Mouse (Mus musculus): ENCODE measurements around the gene Tmem150c. TPM values are rescaled to one million over a fixed set of nuclear protein-coding genes. Genes with fewer than 3 reads are reported as not detected.
A peak's percentile ranks its signal among the peaks of the same experiment; 100 is the strongest.

The Tmem150c gene
- total RNA-seq, 2 experiments from 2014 or later: 6.2 to 15.2 TPM

GRCm38 (mm10) chr5:100052728-100053127 lies 106.9 kb downstream of the Tmem150c start:
- no peak for DNase-seq

GRCm38 (mm10) chr5:100049904-100050303 lies 109.7 kb downstream of the Tmem150c start:
- DNase-seq: no peak

- DNase-seq: peak in 1 of 2 experiments; percentile 33
These were observed 111.7 kb downstream of the Tmem150c start for GRCm38 (mm10) chr5:100047871-100048270.

- DNase-seq: no peak
These were observed 112.4 kb downstream of the Tmem150c start for GRCm38 (mm10) chr5:100047143-100047640.

- no peak for DNase-seq
These were observed 113.5 kb downstream of the Tmem150c start for GRCm38 (mm10) chr5:100046096-100046495.

GRCm38 (mm10) chr5:100044621-100045020 lies 115.0 kb downstream of the Tmem150c start:
- no peak for DNase-seq

- no peak for DNase-seq
These were observed 115.6 kb downstream of the Tmem150c start for GRCm38 (mm10) chr5:100044030-100044429.

GRCm38 (mm10) chr5:100043361-100043760 lies 116.2 kb downstream of the Tmem150c start:
- DNase-seq: peak; percentile 48 to 59

GRCm38 (mm10) chr5:100042467-100042866 lies 117.1 kb downstream of the Tmem150c start:
- no peak for DNase-seq

GRCm38 (mm10) chr5:100041272-100041671 lies 118.3 kb downstream of the Tmem150c start:
- no peak for DNase-seq

GRCm38 (mm10) chr5:100040281-100040784 lies 119.3 kb downstream of the Tmem150c start:
- peak in 1 of 2 experiments; percentile 26 for DNase-seq

- peak; percentile 94 to 96 for DNase-seq
These were observed 119.9 kb downstream of the Tmem150c start, which contains the start of the genes Hnrnpdl and Enoph1 for GRCm38 (mm10) chr5:100039602-100040142. Gene Hnrnpdl (minus strand): TSS chr5:100039664. Gene Enoph1 (plus strand): TSS chr5:100039985.

GRCm38 (mm10) chr5:100038714-100039601 lies 120.7 kb downstream of the Tmem150c start:
- DNase-seq: peak; percentile 96 to 97

- DNase-seq: peak; percentile 92 to 95
These were observed 121.5 kb downstream of the Tmem150c start for GRCm38 (mm10) chr5:100037965-100038713.

- peak in 1 of 2 experiments; percentile 23 for DNase-seq
These were observed 122.9 kb downstream of the Tmem150c start for GRCm38 (mm10) chr5:100036681-100037080.

GRCm38 (mm10) chr5:100035950-100036349 lies 123.7 kb downstream of the Tmem150c start:
- DNase-seq: no peak

GRCm38 (mm10) chr5:100032646-100033045 lies 127.0 kb downstream of the Tmem150c start:
- no peak for DNase-seq

- DNase-seq: no peak
These were observed 127.5 kb downstream of the Tmem150c start for GRCm38 (mm10) chr5:100032107-100032506.

GRCm38 (mm10) chr5:100030069-100030468 lies 129.5 kb downstream of the Tmem150c start:
- DNase-seq: peak; percentile 36 to 41

All from heart, adult 18-20 months (tissue).